Mouse (Mus musculus) yolk sac, embryonic 10.5 days (tissue): ENCODE data around the gene Clec14a.
"Not testable (repeated sequence)": the region's sequence is repeated elsewhere in the genome, so short reads cannot be mapped to it uniquely, and the experiment has no call there.

Experiments
- DNase-seq: peaks from one replicate; pipeline ENCODE4 v3.0.0-alpha.2; 2017; ENCODE audit warnings: low spot score

The Clec14a gene

DNA sequence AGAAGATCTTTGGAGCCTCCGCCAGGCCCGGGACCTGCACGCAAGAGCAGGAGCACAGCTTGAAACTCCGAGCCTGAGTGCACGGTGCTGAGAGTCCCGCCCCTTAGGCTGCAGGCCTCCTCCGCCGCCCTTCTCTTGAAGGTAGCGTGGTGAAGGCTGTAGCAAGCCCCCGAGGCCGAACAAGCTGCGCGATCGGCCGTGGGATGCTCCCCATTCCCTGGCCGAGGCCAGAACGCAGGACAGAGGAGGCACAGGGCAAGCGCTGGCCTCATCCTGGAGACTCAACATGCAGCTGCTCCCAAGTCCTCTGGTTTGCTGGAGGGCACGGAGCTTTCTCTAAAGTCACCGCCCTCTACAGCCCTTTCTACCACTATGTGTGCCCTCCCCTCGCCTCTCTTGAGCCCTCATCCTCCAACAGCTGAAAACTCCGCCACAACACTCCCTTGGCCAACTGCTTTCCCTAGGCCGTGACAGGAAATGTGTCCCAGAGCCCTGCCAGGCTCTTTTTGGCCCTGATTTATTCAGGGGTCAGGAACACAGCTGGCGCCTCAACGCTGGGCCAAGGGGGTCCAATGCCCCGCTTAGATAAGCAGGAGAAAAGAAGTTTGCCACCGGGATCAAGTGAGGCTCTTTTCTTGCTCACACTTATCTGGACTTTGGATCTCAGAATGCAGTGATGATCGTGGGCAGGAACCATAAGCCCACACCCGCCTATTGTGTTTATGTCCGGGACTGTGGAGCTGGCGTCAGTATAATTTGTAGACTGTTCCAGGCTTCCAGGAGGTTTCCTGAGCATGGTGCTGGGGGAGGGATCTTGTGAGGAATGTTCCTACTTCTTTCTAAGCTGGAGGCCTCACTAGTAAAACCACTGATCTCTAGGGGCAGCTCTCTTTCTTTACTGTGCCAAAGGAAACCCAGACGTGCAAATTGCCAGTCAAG, at the start of gene Clec14a:
TSS of gene Clec14a (minus strand) at position 728 of the 939 bp plus-strand sequence.
- DNase-seq = peak; percentile 51

DNA sequence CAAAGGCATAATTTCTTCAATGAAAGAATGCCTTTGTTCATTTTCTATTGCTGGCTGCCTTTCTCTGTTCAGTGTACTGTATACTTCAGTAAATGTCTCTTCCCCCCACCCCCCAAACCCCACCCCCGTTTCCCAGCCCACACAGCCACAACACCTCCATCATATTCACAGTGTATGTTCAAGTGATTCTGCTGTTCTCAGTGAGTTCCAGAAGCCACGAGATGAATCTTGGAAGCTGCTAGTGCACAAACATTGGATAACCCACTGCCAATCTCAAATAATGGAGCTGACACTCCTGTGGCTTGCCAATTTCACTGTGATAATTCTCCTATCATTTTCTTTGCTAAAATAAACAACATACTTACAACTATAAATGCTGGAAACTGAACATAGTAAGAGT, 38.7 kb upstream of the Clec14a start:
- DNase-seq = no peak

DNA sequence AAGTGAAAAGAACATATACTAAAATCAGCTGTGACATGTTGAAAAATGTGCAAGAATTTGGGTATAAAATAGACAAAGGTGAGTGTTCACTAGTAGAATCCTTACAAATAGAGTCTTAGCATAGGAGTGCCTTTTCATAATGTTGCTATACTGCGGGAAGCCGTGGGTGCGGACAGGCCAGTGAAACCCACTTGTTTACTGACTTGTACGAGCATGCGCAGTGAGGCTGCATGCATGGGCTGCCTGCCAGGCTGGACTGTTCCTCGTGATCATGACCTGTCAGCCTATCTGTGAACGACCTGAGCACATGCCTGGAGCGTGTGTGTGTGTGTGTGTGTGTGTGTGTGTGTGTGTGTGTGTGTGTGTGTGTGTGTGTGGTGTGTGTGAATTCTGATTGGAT, 37.3 kb upstream of the Clec14a start:
- not testable (repeated sequence) for DNase-seq

DNA sequence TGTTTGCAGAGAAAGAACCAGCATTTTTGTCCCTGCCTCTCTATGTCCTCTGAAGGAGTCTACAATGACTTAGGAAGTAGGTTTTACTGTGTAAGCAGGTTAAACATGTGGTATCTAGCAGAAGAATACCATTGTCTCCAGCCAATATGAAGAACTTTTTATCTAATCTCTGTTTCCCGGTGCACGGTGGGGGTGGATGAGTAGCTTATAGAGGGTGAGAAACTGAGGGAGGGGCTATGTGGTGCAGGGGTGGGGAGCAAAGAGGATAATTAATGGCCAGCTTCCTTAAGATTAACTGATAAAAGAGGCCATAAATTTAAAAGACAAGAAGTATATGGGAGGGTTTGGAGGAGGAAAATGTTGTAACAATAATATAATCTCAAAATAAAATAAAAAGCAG, 36.5 kb upstream of the Clec14a start:
- no peak for DNase-seq

DNA sequence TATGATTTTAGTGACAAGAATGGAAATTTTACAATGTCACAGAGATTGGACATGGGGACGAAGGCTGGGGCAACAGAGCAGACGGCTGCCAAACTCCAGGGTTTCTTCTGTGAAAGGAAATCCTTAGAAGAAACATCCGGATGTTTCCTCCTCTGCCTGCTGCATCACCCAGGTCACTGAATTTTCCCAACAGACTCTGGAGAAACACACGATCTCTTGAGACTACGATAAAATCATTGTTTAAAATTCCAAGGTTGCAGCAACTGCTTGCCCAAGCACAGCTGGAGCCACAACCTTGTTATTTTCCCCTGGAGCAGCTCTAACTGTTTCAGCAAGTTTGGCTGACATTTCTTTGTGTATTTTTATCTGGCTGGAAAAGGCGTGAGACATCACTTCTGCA, 27.9 kb upstream of the Clec14a start:
- DNase-seq = no peak

DNA sequence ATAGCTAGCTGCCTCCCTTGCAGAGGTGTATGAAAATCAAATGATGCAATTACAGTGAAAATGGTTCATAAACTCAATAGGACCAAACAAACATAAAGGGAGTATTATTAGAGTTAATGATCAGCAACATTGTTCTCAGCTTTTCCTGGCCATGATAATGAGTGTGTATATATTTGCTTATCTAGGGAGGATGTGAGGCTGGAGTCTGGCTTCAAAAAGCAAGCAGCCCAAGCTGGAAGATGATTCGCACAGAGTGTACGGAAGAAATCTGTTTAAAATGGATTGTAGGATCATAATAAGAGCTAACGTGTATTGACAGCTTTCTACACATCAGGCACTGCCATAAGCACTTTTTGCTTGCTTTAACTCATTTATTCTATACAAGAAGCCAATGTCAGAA, 16.8 kb upstream of the Clec14a start:
- DNase-seq = no peak

DNA sequence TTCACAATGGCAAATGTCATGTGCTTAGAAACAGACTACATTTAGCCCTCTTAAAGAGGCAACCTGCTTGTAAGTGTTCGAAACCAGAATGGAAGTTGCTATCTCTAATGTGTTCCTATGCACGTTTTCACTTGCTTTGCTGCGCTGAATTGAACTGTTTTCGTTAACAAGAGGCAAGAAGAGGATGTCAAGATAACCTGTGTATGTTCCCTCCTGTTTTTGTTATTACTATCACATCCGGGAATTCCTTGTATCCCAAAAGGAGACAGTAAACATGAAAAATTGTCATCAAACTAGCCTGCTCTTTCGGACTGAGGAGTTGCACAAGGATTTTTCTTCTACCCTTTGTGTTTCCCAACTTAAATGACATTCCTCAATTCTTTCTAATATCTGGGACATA, 1.4 kb upstream of the Clec14a start:
- DNase-seq = no peak

DNA sequence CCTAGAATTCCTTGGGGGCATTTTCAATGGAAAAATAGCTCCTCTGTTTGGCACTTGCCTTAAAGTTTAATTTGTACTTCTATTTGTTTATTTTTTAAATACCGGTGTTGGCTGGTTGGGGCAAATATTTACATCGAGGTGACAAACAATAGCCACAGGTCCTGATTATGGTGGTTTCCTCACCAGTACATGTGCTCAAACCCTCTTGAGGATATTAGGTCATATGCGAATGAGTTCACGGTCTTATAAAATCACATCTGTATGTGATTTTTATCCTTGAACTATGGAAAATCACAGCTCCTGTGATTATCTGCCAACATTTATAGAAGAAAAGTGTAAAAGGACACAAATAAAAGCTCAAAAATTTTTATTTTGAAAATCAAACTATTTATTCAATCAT, 415 bp upstream of the Clec14a start:
- DNase-seq = no peak

DNA sequence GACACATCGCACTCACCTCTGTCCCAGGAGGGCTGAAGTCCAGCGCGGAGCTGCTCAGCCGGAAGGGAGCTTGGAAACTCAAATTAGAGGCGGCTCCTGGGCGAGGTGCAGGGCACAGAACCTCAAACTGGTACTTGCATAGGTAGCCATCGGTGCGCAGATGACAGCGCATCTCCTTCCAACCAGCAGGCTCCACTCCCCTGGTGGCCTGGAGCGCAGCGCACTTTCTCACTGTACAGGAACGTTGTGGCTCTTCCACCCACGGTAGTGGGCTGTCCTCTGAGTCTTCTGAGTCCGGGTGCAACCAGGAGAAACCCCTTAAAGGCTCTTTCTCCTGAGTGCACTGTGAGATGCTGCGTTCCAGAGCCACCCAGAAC, 916 bp downstream of the Clec14a start:
- no peak for DNase-seq

DNA sequence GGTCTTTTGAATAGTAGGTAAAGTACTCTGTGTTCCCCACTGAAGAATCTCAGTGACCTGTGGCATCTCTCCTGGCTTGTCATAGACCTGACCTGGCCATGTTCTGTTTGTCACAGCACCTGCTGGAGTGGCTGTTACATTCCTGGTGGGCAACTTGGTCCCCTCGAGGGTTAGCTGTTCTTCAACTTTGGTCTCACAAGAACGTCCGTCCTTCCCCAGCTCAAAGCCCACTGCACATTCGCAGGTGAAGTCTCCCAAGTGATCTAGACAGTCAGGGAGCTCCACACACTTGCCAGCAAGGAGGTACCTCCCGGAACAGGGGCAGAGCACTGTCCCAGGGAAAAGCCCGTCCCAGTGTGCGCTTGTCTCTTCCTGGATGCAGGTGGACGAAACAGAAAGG, 1.3 kb downstream of the Clec14a start:
- no peak for DNase-seq

DNA sequence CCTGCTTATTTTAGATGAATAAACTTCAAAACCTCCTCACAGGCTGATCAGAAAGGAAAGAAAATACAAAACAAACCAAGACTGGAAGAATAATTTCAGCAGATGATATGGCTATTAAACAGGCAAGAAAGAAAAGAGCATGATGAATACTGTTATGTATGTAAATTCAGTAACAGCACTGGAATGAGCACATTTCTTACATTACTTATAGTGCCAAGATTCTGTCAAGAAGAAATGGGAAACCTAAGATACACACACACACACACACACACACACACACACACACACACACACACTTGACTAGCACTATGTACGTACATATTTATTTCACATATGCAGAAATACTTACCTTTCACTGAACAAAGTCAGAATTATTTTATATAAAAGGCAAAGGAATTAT, 17.2 kb downstream of the Clec14a start:
- DNase-seq = no peak

DNA sequence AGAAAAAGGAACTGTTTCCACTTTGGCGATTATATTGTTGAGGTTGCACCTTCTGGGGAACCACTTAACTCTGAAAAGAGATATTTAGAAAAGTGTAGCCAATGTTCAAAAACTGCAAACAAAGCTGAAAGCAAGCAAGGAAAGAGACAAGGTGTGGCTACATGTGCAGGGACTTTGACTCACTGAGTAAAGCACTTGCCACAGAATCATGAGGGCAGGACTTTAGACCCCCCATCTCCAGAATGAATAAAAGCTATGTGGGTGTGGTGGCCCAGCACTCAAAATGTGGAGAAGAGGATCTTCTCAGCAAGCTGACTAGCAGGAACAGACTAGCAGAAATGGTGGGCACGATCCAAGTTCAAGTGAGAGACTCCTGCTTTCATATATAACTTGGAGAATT, 36.6 kb downstream of the Clec14a start:
- no peak for DNase-seq

DNA sequence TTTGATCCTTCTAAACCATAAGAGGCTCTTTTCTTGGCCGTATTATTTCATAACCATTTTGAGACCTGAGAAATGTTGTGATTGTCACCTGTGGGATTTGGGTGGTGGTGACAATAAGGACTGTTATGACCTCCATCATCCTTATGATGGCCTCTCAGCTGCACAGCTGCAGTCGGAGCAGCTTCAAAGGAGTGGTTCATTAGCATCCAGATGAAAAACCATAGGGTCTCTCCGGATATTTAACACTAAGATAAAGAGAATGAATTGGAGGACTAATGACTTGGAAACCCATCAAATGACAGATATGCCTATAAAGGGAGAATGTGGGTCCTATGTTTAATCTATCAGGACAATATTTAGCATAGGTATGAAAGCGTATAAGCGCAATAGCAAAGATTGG, 43.4 kb downstream of the Clec14a start:
- DNase-seq = no peak

DNA sequence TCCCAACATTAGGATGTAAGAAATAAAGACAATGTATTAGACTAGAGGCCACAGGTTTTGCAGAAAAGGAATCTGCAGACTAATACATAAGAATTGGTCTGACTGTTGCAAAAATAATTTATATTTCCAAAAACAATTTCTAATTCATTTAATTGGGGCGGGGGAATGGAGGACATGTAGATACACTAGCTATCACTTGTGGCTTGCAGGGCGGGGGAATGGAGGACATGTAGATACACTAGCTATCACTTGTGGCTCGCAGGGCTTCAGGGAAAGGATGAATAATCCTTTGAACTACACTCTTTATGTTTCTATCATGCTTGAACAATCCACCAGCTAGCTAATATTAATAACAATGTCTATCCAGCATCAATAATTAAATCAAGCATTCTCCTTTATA, 50.0 kb downstream of the Clec14a start:
- DNase-seq = no peak

DNA sequence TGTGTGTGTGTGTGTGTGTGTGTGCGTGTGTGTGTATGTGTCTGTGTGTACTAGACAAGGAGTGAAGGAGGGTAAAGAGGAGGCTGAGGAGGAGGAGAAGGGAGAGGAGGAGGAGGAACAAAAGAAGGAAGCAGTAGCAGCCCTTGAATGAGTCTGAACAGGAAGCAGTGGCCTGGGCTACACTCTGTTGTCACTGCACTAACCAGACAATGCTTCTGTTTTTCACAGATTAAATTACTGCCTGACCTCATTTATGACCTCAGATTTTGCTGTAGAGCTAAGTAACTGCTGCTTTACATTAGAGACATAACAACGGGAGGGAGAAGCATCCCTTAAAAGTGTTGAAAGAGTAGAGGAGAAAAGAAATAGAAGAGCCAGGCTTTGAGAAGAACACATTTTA, 52.9 kb downstream of the Clec14a start:
- no peak for DNase-seq
